Mouse (Mus musculus): ENCODE results near the gene Mc1r.
"Not testable (repeated sequence)": the region's sequence is repeated elsewhere in the genome, so short reads cannot be mapped to it uniquely, and the experiment has no call there.

The Mc1r gene

GRCm38 (mm10) chr8:123431616-123432365, 24.9 kb downstream of the Mc1r start:
- DNase-seq: no peak

- DNase-seq: no peak
These were observed 25.5 kb downstream of the Mc1r start for GRCm38 (mm10) chr8:123432381-123432780.

GRCm38 (mm10) chr8:123433241-123433974, 26.5 kb downstream of the Mc1r start:
- not testable (repeated sequence) for DNase-seq

- DNase-seq: no peak
These were observed 34.9 kb downstream of the Mc1r start for GRCm38 (mm10) chr8:123441788-123442187.

- DNase-seq: no peak
These were observed 35.4 kb downstream of the Mc1r start for GRCm38 (mm10) chr8:123442351-123442750.

- peak; percentile 98 to 100 for DNase-seq
These were observed 36.1 kb downstream of the Mc1r start for GRCm38 (mm10) chr8:123442871-123443575.

GRCm38 (mm10) chr8:123443576-123443921, 36.6 kb downstream of the Mc1r start:
- DNase-seq: no peak

- no peak for DNase-seq
These were observed 37.2 kb downstream of the Mc1r start for GRCm38 (mm10) chr8:123444131-123444530.

GRCm38 (mm10) chr8:123445981-123446380, 39.1 kb downstream of the Mc1r start:
- DNase-seq: no peak

- no peak for DNase-seq
These were observed 39.9 kb downstream of the Mc1r start for GRCm38 (mm10) chr8:123446799-123447198.

- DNase-seq: no peak
These were observed 43.9 kb downstream of the Mc1r start for GRCm38 (mm10) chr8:123450783-123451182.

- not testable (repeated sequence) for DNase-seq
These were observed 44.8 kb downstream of the Mc1r start for GRCm38 (mm10) chr8:123451747-123452146.

- DNase-seq: no peak
These were observed 45.2 kb downstream of the Mc1r start for GRCm38 (mm10) chr8:123452149-123452548.

- DNase-seq: no peak
These were observed 46.4 kb downstream of the Mc1r start for GRCm38 (mm10) chr8:123453291-123453690.

- no peak for DNase-seq
These were observed 47.0 kb downstream of the Mc1r start for GRCm38 (mm10) chr8:123453951-123454350.

GRCm38 (mm10) chr8:123454559-123454958, 47.7 kb downstream of the Mc1r start:
- no peak for DNase-seq
